Mouse (Mus musculus): ENCODE results near the gene Cdyl.

DNA sequence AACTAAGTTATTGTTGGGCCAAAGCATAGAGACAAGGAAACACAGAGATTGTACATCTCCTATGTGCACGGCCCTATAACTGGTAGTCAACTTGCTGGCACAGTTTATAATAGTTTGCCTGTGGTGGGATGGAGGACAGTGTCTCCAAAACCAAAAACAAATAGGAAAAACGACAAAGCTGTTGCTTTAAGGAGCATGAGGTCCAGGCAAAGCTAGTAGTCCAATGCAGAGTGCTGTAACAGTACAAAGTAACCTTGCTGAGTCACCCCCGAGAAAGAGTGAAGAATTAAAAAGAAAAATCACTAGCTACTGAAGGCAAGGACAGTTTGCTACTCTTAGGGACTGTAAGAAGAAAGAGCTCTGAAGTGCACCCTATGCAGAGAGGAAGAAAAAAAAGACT is 21.7 kb downstream of the Cdyl start:
- TF ChIP-seq POLR2A (IDR thresholded peaks at IDR 0.05; ENCODE audit: low read depth, low read length) = no peak
- TF ChIP-seq CTCF (conservative IDR thresholded peaks at IDR 0.05; ENCODE audit: insufficient read depth, insufficient read length, low read depth, low read length) = no peak

All from kidney, adult 2 months (tissue).